Mouse (Mus musculus): Measurements from ENCODE around the gene Pgam1.
A peak's percentile ranks its signal among the peaks of the same experiment; 100 is the strongest.
"Not testable (repeated sequence)": the region's sequence is repeated elsewhere in the genome, so short reads cannot be mapped to it uniquely, and the experiment has no call there.

Pgam1 gene

GRCm38 (mm10) chr19:41910396-41910795 lies 1.3 kb upstream of the Pgam1 start:
- DNase-seq (ENCODE audit: low read depth, low spot score), result no peak

DNA sequence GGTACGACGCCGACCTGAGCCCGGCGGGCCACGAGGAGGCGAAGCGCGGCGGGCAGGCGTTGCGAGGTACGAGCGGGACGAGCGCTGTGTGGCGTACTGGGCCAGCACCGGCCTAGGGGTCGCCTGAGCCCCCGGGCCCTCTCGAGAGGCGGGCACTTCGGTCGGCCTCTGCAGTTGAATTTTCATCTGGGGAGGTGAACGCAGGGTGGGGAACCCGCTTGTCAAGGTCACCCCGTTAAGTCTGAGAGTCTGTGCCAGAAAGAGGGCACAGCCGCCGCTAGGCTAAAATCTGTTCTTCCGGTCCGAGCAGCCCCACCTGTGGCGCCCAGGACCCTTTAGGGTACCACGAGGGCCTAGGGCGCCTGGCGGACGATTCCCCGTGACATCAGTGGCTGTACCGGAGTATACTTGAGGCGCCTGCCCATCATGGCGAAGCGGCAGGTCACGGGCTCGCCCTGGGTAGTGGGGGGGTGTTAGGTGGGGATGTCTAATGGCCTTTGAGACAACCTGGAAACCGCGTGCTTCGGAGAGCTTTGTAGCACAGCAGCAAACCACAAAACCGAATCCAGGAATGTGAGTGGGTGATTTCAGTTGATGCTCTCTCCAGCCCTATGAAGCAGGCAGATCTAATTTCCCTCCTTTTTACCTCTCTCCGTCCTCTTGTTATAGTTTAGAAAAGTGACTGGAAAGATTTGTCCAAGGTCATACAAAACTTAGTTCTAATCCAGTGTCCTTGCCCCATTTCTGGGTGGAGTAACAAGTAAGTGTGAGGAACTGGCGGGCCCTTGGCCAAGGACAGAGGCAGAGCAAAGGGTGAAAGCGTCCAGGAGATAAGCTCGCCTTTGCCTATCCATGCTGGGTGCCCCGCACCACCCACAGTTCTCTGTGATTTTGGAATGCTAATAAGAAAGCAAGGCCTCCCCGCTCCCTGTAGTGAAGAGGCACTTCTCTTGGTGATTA lies 678 bp downstream of the Pgam1 start:
- DNase-seq (ENCODE audit: low read depth, low spot score), result no peak

DNA sequence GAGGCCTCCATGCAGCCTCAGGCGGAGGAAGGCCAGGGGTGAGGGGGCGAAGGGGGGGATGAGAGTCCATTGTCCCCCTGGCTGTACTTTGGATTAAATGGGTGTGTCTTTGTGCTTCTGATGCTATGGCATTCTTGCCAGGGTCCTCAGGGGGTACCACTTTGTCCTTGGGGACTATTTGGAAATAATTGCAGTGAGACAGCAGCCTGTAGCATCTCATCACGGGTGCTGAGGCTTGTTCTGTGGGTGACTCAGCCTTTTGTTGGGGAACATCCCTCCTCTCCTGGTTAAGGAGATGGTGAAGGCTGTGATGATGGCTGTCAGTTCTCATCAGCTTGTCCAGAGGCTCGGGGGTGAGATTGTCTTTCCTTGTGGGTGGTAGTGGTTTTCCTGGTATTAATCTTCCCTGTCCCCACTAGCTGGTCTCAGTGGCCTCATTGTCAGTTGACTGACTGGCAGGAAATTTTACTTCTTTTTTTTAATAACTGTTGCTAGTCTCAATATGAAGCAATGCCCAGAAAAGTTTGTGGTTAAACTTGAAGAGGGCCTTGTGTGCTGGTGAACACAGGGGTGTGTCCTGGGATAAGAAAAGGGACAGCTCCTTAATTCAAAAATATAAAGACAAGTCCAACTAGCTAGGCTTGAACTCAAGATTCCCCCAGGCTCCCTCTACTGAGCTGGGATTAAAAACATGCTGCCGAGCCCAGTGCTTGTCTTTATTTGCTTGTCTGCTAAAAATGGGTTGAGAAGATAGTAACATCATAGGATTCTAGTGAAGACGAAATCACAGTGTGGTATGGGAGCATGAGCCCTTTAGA lies 2.3 kb downstream of the Pgam1 start:
- no peak for DNase-seq (ENCODE audit: low read depth, low spot score)

DNA sequence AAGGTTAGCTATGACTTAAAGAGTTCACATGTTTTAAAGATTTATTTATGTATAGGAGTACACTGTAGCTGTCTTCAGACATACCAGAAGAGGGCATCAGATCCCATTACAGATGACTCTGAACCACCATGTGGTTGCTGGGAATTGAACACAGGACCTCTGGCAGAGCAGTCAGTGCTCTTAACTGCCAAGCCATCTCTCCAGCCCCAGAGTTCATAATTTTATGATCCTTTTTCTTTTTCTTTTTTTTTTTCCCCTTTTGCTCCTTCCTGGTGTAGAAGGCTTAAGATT lies 2.8 kb downstream of the Pgam1 start:
- DNase-seq (ENCODE audit: low read depth, low spot score), result not testable (repeated sequence)

GRCm38 (mm10) chr19:41915294-41915693 lies 3.6 kb downstream of the Pgam1 start:
- DNase-seq (ENCODE audit: low read depth, low spot score), result no peak

GRCm38 (mm10) chr19:41916853-41917252 lies 5.1 kb downstream of the Pgam1 start:
- DNase-seq (ENCODE audit: low read depth, low spot score), result no peak

DNA sequence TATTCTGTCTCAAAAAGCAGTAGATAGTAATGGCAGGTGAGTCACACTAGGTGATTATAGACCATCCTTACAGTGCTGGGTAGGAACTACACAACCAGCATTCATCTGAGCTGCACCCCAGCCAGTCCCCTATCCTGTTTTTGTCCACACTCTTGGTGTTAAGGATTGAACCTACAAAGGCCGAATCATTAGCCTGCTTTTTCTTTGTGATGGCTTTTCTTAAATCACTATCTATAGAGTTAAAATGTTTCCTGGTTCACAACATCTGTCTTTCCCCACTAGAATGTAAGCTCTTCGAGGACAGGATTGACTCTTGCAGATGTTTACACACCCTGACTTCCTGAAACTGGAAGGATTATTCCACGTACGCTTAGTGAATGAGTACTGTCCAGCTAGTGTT lies 7.7 kb downstream of the Pgam1 start:
- DNase-seq (ENCODE audit: low read depth, low spot score), result no peak

GRCm38 (mm10) chr19:41920412-41921067 lies 8.8 kb downstream of the Pgam1 start:
- DNase-seq (ENCODE audit: low read depth, low spot score), result no peak

DNA sequence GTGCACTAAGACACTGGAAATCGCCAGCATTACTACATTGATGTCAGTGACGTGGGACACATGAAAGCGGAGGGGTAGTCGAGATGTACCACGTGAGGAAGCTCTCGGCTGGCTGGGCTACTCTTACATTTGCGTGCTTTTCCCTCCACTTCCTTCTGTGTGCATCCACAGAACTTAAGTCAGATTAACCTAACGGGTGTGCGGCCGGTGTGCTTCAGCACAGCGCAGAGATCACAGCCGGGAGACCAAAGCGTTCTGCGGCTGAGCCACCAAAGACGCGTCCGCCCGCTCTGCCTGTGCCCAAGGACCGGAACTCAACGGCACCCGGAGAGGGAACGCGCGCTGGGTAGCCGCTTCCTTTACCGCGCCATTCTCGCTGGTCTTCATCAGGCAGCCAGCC lies 21.0 kb downstream of the Pgam1 start:
- DNase-seq (ENCODE audit: low read depth, low spot score), result peak; percentile 31

GRCm38 (mm10) chr19:41933179-41934086 lies 21.7 kb downstream of the Pgam1 start, which contains the start of the genes Exosc1 and Zdhhc16:
Exosc1 (minus strand) TSS chr19:41933423.
Zdhhc16 (plus strand) TSS chr19:41933480.
- DNase-seq (ENCODE audit: low read depth, low spot score), result peak; percentile 98

- no peak for DNase-seq (ENCODE audit: low read depth, low spot score)
Measured at GRCm38 (mm10) chr19:41934124-41934523, 22.4 kb downstream of the Pgam1 start.

- no peak for DNase-seq (ENCODE audit: low read depth, low spot score)
Measured at GRCm38 (mm10) chr19:41935921-41936320, 24.2 kb downstream of the Pgam1 start.

- DNase-seq (ENCODE audit: low read depth, low spot score), result no peak
Measured at GRCm38 (mm10) chr19:41938539-41938938, 26.8 kb downstream of the Pgam1 start.

- DNase-seq (ENCODE audit: low read depth, low spot score), result no peak
Measured at GRCm38 (mm10) chr19:41943841-41944240, 32.1 kb downstream of the Pgam1 start.

GRCm38 (mm10) chr19:41952287-41952686 lies 40.6 kb downstream of the Pgam1 start:
- DNase-seq (ENCODE audit: low read depth, low spot score), result no peak

GRCm38 (mm10) chr19:41953574-41953973 lies 41.9 kb downstream of the Pgam1 start:
- DNase-seq (ENCODE audit: low read depth, low spot score), result peak; percentile 15
